Mouse (Mus musculus): ENCODE results near the gene Slc10a7. TPM values are rescaled to one million over a fixed set of nuclear protein-coding genes. Genes with fewer than 3 reads are reported as not detected.

Slc10a7 gene
- 10 to 100 TPM; 23.7 to 26.1 TPM for total RNA-seq (2023)

GRCm38 (mm10) chr8:78509273-78510031 is at the start of gene Slc10a7:
Gene Slc10a7, plus strand, starts transcription at chr8:78509346.

GRCm38 (mm10) chr8:78508719-78509272 is 350 bp upstream of the Slc10a7 start, which contains the start of gene Rbmxl1:
Gene Rbmxl1, minus strand, starts transcription at chr8:78508898.

Other genes with a start within 250 kb of the Slc10a7 start
- not detected for gene Pou4f2, start 72.7 kb upstream of the Slc10a7 start, total RNA-seq (2023)
- 10 to 100 TPM; 46.6 to 54.4 TPM for gene Rbmxl1, start 448 bp upstream of the Slc10a7 start, total RNA-seq (2023)